Mouse (Mus musculus) heart, postnatal 4 days (tissue): ENCODE data around the gene Fam181a. TPM values are rescaled to one million over a fixed set of nuclear protein-coding genes. Genes with fewer than 3 reads are reported as not detected.

ENCODE experiments used
- DNase-seq: peaks from one replicate; pipeline ENCODE4 v3.0.0; 2021
- total RNA-seq, 2 experiments: library from RNA; stranded (reverse); gene quantifications; 2 replicates each; pipeline ENCODE4 v1.2.3; 2021

Fam181a gene
- total RNA-seq: not detected

DNA sequence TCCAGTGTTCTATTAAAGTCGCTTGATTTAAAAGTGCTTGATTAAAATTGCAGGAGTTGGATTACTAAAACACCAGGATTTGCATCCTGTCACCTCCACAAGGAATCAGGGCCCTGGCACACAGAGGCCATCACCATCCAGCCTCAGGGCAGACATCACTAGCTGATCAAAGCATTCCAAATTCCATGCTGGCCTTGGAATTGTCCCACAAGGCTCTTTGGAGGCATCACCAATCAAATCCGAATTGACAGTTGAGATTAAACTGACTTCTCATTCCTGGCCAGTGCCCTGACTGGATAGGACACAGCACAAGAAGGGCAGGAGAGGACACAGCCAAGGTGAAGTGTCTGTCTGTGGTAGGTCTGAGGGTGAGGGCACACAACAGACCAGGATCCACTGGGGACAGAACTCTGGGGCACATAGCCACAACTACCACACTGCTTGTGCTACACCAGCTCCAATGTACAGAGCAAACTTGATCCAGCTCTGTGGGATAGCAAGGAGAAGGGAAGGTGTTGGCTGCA, at the start of gene Fam181a:
Gene Fam181a, plus strand, starts transcription at position 232 of the 524 bp plus-strand sequence.
- DNase-seq: no peak

DNA sequence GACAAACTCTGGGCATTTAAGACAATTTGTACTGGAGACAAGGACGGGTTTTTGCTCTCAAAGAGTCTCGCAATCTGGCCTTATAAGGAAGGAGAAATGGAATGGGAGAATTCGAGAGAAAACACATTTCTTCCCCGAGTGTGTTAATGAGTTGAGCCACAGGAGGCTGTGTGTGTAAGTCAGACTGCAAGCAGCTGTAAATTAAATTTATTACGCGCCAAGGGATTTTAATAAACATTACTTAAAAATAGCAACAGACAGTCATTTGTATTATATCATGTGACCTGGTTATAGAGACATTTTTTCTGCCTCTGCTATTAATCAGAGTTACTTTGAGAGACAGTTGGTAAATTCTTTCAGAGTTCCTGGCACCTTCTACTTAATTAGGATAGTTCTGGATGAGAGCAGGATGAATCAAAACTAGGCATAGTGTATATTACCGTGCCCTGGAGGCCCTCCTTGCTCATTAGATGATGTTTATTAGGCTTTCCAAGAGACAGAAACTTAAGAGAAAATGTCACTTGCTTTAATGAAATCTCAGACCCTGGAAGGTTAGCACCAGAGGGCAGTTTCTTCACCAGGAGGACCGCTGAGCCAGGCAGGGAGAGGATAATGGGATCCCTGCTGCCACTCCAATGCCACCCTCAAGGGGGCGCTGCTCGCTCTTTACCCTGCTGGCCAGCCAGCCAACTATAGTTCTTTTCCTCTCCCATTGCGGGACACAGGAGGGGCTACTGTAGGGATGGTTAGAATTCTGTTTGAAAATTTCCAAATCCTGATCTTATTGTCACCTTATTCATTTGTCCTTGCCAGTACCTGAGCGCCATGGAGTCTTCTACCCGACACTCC, 48.5 kb upstream of the Fam181a start:
- peak; percentile 15 for DNase-seq

DNA sequence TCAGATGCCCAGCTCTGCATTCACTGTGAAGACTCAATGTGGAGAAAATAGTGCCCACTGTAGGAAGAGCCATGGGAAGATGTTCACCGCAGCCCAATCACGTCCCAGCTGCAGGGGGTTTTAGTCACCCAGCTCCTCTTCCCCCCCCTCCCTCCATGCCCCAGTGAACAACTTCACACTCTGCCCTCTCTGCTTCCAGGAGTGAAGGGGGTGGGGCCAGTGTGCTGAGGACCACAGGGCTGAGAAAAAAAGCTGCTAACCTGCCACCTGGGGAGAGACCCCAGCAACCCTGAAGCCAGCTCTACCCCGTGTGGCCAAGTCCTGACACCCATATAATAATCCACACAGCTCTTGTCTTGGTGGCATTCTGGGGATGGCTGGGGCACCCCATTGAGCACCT, 44.2 kb upstream of the Fam181a start:
- no peak for DNase-seq

DNA sequence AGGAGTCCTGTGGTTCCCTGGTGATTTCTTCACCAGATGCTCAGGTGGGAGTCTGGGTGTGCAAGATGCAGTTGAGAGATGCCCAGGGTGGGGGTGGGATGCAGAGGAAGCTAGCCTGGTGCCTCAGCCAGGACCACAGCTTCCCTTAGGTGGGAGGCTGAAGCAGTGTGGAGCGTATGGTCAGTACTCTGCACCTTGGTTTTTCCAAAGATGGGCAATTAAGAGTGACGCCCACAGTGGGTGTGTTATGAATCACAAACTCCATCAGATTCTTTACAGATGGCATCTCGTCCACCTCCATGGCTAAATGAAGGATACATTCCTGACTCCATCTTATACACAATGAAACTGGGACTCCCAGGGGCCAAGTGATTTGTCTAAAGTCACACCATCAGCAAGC, 38.6 kb upstream of the Fam181a start:
- no peak for DNase-seq

DNA sequence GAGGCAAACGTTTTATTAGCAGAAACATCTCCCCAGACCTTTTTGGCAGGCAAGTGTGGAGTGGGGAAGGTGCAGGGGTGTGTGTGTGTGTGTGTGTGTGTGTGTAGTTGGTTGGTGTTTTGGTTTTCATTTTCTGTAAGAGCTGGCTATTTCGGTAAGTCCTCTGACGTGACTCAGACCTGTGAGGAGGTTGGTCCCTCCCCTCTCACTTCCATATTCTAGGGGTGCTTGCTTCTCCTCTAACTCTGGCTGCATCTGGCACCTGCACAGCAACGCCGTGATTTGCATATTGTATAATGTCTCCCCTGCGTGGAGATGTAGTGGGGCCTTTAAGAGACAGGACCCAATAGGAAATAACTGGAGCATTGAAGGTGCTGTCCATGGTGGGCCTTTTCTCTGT, 37.7 kb upstream of the Fam181a start:
- no peak for DNase-seq

DNA sequence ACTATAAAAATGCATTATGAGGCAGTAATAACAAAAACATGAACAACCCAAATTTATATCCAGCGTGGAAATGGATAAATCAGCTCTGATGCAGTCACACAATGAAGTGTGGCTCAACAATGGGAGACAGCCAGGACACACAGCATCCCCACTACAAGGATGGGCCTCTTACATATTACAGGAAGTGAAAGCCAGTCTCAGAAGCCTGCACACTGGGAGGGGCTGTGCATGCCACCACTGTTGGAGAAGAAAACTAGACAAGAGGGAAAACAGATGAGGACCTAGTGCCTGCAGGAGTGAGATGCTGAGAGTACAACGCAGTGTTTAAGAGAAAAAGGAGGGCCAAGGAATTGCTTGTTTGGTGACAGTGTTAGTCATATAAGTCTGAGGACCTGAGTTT, 37.0 kb upstream of the Fam181a start:
- DNase-seq: no peak

DNA sequence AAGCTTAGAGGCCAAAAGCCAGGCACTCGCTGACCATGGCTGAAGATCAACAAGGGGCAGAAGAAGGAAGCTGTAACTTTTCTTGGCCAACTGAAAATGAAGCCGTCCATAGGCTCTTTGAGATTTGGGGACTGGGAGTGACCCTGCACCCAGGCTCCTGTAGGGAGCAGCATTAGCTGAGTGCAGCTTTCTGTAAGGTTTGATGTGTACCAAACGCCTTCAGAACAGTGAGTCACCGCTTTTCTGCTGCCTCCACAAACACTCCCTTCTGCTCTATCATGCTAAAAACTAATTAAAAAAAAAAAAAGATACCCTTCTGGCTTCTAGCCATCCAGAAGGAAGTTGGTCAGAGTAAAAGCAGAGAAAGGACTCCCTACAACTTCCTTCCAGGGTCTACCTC, 34.4 kb upstream of the Fam181a start:
- no peak for DNase-seq

DNA sequence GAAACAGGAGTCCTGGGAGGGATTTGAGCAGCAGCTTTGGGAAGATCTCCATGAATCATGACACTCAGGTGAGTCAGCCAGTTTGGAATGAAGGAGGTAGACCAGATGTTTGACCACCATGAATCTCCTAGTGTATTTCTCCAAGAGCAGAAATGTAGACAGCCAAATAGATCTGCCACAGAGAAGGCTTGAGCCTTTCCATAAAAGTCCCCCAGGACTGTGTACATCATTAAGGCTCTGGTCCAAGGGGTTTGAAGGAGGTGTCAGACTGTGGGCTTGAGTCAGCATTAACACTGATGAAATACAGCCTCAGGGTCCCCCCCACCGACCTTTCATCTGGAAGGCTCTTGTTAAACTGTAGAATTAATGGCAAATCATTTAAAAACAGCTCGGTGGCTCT, 29.3 kb upstream of the Fam181a start:
- no peak for DNase-seq

DNA sequence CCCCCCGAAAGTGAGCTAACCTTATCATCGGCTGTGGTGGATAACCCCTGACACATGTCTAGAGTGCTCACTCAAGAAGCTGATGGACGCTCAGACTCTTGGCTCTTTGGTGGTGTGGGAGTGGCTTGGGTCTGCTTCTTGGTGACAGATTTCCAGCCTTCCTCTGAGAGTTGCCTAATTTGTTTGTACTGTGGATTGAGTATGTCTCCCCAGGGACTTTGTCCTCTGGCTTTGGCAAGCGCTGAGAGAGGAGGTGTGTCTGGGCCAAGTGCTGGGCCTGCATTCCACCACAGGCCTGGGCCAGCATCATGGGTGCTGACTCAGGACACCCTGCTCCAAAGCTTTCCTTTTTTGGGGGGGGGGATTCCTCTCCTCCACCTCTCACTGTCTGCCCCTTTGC, 28.9 kb upstream of the Fam181a start:
- DNase-seq: peak; percentile 24

DNA sequence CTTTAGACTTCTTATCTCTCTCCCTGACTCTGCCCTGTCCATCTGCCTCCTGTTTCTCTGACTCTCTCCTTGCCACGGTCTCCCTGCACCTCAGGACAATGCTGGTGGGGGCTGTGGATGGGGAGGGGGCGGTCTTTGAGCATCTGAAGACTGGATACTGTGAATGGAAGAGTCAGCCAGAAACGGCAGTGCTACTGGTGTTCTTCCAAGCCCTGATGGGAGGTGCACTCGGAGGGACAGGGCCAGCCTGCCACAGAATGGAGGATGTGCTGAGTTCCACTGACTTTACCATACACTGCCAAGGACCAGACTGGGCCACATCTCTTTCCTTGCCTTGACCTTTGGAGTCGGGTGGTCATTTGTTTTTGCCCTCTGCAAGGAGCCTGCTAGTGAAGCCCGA, 27.8 kb upstream of the Fam181a start:
- no peak for DNase-seq

DNA sequence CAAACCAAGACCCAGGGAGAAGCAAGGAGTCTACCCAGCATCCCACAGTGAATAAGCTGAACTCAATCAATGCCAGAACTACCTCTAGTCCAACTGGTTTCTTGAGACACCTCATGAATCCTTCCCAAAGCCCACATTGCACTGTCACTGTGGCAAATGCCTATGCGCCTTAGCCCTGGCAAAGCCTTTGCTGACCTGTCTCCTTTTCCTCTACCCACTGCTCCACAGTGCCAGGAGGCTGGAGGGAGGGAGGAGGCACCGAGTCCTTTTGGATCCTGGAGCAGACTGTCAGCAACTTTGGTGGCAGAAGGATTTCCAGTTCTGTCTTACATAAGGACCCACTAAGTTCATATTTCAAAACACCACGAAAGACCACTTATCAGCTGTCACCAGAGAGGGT, 27.4 kb upstream of the Fam181a start:
- no peak for DNase-seq

DNA sequence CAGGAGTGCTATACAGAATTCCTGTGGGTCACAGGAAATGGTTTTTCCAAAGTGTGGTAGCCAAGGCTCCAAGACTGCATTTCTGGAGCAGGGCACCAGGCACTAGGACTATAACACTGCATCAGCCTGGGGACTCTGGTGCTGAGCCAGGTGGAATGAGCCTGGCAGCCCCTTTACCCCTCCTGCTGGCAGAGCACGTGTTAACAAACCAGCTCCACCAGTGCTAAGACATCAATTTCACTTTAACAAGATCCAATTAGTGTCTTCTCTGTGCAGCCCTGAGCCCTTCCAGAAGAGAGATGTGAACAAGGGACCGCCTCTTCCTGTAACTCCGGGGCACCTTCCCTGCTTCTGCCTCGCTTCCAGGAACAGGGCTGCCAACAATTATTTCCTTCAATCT, 23.5 kb upstream of the Fam181a start:
- no peak for DNase-seq

DNA sequence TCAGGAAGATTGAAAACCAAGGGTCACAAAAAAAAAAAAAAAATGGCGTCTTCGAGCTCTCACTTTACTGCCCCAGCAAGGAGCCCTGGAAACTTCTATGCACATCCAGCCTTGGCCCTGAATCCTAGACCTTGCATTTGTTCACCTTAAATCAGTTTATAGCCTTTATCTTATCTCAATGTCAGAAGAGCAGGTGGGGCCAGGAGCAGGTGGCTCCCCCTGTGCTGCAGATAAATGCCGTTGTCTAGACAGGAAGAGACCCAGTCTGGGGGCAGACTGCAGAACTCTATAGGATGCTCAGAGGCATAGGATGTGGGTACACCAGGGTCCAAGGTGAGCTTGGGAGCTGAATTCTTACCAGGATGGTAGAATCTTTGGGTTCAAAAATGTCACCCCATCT, 18.4 kb upstream of the Fam181a start:
- DNase-seq: no peak

DNA sequence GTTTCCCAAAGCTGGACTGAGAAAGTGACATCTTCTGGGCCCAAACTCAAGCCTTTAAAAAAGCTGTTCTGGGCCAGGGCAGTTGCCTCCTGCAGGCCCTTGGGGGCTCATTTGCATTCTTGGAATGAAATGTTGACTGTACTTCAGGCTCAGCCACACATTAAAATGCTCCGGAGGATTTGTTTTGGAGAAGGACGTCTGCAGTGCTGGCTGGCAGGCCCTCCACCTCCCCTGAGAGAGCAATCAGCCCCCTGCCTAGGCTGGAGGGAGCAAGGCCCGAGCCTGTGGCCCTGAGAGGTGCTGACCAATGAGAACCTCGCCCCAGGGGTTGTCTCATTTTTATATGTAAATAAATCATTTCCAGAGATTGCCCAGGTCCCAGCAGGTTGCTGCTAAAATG, 14.5 kb upstream of the Fam181a start:
- DNase-seq: no peak

DNA sequence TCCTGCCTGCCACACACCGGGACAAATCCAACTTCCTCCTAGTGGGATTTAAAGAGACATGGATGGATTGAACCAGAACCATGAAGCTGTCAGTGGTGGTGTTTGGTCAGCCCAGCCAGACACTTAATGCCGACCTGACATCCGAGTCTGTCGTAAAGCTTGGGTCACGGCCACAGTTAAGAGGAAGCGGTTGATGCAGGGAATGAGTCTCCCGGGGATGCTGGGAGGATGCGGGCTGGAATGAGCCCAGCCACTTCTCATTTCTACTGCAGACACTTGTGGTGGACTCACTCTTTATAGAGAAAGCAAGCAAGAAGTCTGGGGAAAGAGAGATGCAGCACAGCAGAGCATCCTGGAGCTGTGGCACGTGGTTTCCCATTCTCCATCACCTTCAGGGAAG, 10.3 kb upstream of the Fam181a start:
- DNase-seq: peak; percentile 43

DNA sequence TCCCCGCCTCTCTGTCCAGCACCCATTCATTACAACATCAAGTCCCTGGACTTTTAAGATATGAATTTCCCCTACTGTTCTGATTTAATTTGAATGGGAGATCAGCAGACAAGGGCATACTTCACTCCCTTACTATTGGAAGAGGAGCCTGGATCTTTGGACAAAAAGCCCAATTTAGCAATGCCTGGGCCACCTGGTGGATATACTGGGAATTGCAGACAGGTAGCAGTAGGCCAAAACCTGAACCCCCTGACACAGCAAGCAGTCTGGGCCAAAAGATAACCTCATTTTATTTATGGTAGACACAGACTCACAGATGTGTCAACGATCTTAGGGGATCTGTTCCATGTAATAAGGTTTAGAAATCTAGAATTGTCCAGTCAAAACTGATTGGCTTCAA, 9.1 kb upstream of the Fam181a start:
- DNase-seq: peak; percentile 72

DNA sequence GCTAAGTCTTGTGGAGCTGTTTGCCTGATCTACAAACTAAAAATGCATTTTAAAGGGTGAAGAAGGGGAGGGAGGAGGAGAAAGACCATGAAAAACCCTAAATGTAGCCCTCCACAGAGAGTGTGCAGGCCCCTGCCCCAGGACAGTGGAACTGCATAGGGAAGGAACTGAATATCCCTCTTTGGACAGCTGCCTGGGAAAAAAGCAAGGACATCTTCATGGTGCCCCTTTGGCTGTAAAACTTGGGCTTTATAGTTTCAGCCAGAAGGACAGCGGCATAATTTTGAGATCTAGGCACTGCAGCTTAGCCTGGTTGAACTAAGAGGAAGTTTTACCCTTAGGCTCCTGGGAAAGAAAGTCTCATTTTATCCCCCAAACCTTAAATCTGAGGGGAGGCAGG, 7.8 kb upstream of the Fam181a start:
- no peak for DNase-seq

DNA sequence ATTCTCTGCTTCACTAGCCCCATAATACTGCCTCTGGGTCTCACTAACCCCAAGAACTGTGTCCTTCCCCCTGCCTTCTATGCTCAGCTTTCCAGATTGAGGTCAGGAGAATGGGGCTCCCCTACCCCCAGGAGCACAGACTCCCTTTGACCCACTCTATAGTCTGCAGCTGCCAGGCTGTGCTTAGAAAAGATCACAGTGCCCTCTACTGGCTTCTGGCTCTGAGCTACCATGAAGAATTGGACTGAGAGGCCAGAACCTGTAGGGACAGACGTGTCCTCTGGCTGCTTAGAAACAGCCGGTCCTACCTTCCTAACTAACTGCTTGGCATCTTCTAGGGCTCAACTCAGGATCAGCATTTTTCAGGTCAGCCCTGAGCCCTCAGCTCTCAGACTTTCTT, 4.6 kb upstream of the Fam181a start:
- DNase-seq: no peak

DNA sequence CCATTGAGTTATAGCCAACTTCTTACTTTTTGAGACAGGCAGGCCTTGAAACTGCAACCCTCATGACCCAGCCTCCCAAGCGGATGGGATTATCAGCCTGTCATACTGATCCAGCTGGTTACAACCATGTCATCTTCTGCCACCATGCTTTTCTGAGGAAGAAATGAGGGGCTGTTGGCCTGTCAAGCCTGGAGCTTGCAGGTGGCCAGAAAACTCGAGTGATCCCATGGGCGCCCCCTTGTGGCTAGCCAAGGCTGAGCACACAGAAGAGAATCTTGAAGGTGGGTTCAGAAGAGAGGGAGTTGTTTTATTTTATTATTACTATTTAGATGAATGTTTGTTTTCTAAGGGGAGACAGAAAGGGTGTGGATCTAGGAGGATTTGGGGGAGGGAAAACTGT, 4.1 kb upstream of the Fam181a start:
- DNase-seq: peak; percentile 68

DNA sequence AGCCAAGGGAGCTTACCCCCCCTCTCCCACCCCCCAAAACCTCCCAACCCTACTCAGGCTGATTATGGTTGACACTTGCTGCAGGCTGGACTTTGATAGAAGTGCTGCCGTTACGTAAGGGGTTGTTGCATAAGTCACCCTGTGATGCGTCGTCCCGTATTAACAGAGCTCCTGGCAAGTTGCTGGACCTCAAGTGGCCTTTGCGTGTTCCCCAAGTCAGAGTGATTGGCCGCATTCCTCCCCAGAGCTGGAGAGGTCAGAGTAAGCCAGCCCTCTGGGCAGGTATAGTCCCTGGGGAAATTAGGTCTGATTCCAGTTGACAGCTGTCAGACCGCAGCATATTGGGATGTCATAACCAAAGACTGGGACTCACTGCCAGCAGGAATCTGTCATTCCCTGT, 1.1 kb downstream of the Fam181a start:
- DNase-seq: no peak

DNA sequence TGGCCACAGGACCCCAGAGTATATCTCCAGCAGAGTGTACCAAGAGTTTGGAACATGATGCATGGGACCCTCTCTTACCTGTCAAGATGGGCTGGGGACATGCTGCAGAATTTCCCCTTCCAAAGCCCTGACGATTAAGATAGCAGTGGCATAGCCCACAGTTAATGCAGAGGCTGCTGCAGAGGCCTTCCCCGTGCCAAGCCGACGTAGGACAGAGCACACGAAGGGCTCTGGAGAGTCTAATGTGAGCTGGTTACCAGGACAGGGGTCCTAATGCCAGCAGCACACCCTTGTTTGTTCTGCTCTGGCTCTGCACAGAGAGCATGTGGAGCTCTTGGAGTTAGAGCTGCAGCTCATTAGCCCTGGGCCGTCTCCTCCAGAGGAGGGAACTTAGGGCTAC, 2.5 kb downstream of the Fam181a start:
- no peak for DNase-seq

DNA sequence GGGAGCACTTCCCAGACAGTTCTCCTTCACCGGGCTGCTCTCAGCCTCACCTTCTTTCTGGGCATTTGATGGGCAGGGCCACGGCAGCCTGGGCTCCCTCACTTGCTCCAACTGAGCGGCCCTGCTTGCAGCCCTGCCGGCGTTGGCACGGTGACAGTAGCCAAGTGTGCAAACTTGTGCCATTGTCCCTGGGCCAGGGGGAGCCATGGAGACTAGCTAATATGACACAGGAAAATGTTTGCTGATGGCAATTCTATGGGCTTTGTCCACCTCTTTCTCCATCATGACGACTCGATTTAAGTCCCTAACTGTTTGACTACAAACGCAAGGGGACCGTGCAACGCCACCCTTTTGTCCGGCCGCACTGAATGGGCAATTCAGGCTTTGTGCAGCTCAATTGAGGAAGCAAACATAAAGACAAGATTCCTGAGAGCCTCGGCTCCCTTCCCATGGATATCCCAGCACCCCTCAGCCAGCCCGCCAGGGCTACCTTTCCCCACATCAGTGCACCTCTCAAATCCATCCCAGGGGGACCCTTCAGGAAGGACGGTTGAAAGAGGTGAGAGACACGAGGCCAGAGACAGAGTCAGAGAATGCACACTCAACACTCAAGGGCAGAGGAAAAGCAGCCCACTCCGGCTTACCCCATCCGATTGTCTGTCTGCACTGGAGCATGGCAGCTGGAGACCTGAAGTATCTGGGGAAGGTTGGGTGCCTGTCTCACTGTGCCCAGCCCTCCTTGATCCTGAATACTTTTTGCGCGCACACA, 3.3 kb downstream of the Fam181a start:
- peak; percentile 57 for DNase-seq

DNA sequence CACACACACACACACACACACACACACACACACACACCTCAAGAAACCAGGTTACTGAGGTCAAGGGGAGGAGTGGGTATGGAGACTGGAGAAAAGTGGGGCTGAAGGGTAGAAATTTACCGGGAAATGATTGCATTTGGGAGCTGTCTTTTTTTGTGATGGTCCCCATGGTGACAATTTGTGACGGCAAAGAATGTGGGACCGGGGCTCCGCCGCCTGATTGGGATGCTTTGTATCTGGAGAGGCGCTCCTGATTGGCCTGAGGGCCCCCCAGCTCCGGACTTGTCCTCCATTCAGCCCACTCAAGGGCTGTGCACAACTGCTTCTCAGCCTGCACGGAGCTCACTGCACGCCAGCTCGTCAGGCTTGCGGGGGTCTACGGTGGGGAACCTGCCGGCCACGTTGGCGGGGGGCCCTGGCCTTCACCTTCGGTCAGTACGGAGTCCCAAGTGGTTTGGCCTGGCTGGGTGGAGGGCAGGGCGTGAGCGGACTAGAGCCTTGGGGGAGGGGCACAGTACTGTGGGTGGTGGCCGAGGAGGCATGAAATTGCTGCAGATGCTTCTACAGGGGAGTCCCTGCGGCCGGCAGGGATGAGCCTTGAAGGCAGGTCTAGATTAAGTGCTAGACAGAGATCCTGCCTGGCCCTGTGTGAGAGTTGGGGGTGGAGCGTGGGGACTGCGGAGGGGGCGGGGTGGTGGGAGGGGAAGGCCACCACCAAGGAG, 4.0 kb downstream of the Fam181a start:
- DNase-seq: no peak
